Mouse (Mus musculus): ENCODE measurements around the gene Dlx3. TPM values are rescaled to one million over a fixed set of nuclear protein-coding genes. Genes with fewer than 3 reads are reported as not detected.

Dlx3 gene
- total RNA-seq, 2 experiments from 2014 or later = not detected

- DNase-seq = no peak
Measured at GRCm38 (mm10) chr11:95157356-95157755, 37.4 kb downstream of the Dlx3 start.

GRCm38 (mm10) chr11:95157872-95158271 lies 38.0 kb downstream of the Dlx3 start:
- DNase-seq = no peak

DNA sequence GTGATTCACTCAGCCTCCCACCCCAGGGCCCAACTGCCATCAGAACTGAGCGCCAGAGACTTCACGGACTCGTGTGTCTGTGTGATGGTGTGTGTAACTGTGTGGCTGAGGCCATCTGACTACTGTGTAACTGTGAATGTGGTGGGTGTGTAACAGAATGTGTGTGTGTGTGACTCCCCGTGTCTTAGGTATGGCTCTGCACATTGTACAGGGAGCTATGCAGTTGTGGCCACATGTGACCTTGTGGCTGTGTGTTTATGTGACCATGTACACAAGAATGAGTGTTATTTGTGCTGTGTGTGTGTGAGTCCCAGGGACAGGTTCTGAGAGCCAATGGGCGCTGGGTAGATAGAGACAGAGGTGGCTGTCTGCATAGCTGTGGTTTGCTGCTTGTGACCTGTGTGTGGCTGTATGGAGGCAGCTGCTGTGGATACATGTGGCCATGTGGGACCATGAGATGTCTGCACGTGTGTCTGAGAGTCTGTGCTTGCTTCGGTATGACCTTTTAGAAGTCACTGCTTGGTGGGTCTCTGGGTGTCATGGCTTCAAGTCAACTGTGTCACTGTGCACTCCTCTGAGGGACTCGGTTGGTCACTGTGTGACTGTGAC lies 39.9 kb downstream of the Dlx3 start:
- no peak for DNase-seq

DNA sequence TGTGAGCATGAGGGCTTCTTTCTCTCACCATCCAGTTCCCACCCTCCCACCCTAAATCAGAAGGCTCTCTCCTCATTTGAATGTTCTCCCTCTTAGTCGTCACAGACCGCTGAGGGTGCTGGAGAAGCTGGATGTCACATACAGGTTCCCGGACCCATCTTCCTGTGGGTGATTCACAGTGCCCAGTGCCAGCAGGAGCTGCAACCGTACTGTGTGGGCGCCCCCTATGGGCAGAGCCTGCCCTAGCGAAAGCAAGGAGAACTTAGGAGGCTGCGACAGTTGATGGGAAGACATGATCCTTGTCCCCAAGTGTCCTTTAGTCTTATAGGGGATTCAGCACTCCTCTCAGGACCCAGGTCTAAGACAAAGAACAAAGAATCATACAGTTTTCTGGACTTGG lies 40.8 kb downstream of the Dlx3 start:
- DNase-seq = no peak

GRCm38 (mm10) chr11:95161708-95162107 lies 41.8 kb downstream of the Dlx3 start:
- no peak for DNase-seq

DNA sequence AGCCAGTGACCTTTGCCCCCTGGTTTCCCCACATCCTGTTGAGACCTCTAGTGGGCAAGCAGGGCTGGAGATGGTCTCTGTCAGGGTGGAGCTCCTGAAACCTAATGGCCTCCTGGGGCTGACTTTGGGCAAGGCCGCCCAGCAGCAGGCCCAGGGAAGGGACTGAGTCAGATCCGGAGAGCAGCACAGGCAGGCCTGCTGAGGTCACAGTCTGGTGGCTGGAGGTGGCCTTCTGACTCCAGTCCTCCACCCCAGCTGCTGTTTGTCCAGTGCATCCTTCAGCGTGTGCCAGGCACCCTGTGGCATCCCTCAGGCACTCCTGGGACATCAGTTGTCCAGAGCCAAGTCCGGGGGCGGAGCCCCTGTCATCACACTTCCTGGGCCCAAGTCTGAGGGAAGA lies 45.9 kb downstream of the Dlx3 start:
- no peak for DNase-seq

Other genes with a start within 250 kb of the Dlx3 start
- 100 to 1,000 TPM; 861 to 965 TPM for gene Col1a1, start 183.9 kb upstream of the Dlx3 start, total RNA-seq (2021)
- gene Hils1, start 152.5 kb upstream of the Dlx3 start, total RNA-seq (2021) = not detected
- gene Sgca, start 143.8 kb upstream of the Dlx3 start, total RNA-seq (2021) = 10 to 100 TPM; 67.0 to 89.1 TPM
- gene Ppp1r9b, start 129.1 kb upstream of the Dlx3 start, total RNA-seq (2021) = 10 to 100 TPM; 45.3 to 46.3 TPM
- gene Samd14, start 110.2 kb upstream of the Dlx3 start, total RNA-seq (2021) = 1 to 10 TPM; 9.1 to 9.5 TPM
- 100 to 1,000 TPM; 178 to 200 TPM for gene Pdk2, start 78.8 kb upstream of the Dlx3 start, total RNA-seq (2021)
- 10 to 100 TPM; 16.1 to 16.4 TPM for gene Itga3, start 43.3 kb upstream of the Dlx3 start, total RNA-seq (2021)
- gene Dlx4, start 26.1 kb downstream of the Dlx3 start, total RNA-seq (2021) = not detected
- gene Tac4, start 141.4 kb downstream of the Dlx3 start, total RNA-seq (2021) = not detected
- gene Kat7, start 190.1 kb downstream of the Dlx3 start, total RNA-seq (2021) = 10 to 100 TPM; 52.9 to 54.3 TPM
- 10 to 100 TPM in 1 of 2 experiments, 1 to 10 TPM in 1; 8.4 to 11.5 TPM for gene Fam117a, start 216.9 kb downstream of the Dlx3 start, total RNA-seq (2021)